Mouse (Mus musculus) heart, embryonic 16.5 days (tissue): ENCODE data around the gene Sirt6. TPM values are rescaled to one million over a fixed set of nuclear protein-coding genes. Genes with fewer than 3 reads are reported as not detected.

Experiments
- ATAC-seq: fragments of 200-750 bp; cut with Nextera tagmentation; replicated peaks from 2 replicates; pipeline ENCODE4 v1.8.0; 2017; ENCODE audit warnings: moderate number of reproducible peaks; ENCODE audit not compliant: insufficient read depth, low FRiP score; ENCODE audit errors: extremely low read depth
- H3K27ac ChIP-seq: fragments of 300-500 bp; sonication (generic); 2 replicates; pipeline ENCODE4 v1.5.1; 2014; ENCODE audit warnings: mild to moderate bottlenecking, low read length, control low read depth, moderate library complexity
- H3K27me3 ChIP-seq: fragments of 300-500 bp; sonication (generic); 2 replicates; pipeline ENCODE4 v1.6.1; 2014; ENCODE audit warnings: low read length, mixed read lengths; ENCODE audit not compliant: control insufficient read depth, insufficient read depth
- H3K36me3 ChIP-seq: fragments of 300-500 bp; sonication (generic); 2 replicates; pipeline ENCODE4 v1.6.1; 2014; ENCODE audit not compliant: control insufficient read depth, insufficient read depth
- H3K4me1 ChIP-seq: fragments of 300-500 bp; sonication (generic); 2 replicates; pipeline ENCODE4 v1.6.1; 2014; ENCODE audit warnings: low read length, mixed read lengths; ENCODE audit not compliant: control insufficient read depth, insufficient read depth
- H3K4me2 ChIP-seq: fragments of 300-500 bp; sonication (generic); 2 replicates; pipeline ENCODE4 v1.6.1; 2014; ENCODE audit warnings: low read depth, mild to moderate bottlenecking, control low read depth, low read length
- H3K4me3 ChIP-seq: fragments of 300-500 bp; sonication (generic); 2 replicates; pipeline ENCODE4 v1.5.1; 2014; ENCODE audit warnings: mild to moderate bottlenecking, control low read depth, low read length
- H3K9ac ChIP-seq: fragments of 300-500 bp; sonication (generic); 2 replicates; pipeline ENCODE4 v1.6.1; 2014; ENCODE audit warnings: low read length, control low read depth
- H3K9me3 ChIP-seq: fragments of 300-500 bp; sonication (generic); replicated peaks from 2 replicates; pipeline ENCODE4 v1.6.1; 2016; ENCODE audit warnings: low read length; ENCODE audit not compliant: control insufficient read depth
- WGBS: fragments of 180-500 bp; shearing (Covaris S2); extraction: QIAGEN DNeasy Blood & Tissue Kit; methylation state at CpG from one replicate; pipeline ENCODE4 v1.1.7; 2014; 5-methylcytosine and 5-hydroxymethylcytosine counted together
- polyA plus RNA-seq: library from polyadenylated mRNA; unstranded; fragments of >200 nt; fragmentation: Nextera tagmentation; extraction: Ambion mirVana; gene quantifications from 2 replicates; pipeline ENCODE4 v1.2.1, GENCODE M21; 2015

The Sirt6 gene
- polyA plus RNA-seq, 1 experiment from 2014 or later: 22.9 TPM

DNA sequence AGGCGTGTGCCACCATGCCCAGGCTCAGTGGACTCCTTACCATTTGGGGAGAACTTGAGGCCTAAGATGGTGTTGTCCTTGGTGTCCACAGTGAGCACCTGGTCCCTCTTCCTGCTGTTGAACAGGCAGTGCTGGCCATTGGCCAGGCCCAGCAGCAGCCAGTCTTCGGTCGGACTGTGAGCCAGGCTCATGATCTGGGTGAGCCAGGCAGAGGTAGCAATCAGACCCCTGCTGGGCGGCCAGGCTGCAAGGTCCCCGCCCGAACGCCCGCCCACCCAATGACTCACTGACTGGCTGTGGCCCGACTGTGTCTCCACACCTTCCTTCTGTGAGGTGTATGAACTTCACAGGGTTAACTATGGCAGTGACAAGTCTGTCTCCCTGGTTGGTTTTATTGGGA is 35.8 kb downstream of the Sirt6 start:
- peaks cover 6% of the 10 kb centered on the region; the same call in 1 of the 2 replicates for H3K36me3 ChIP-seq
- H3K27ac ChIP-seq: no peak overlapping the region
- no peak overlapping the region for H3K9ac ChIP-seq
- no peaks in the 10 kb centered on the region for H3K9me3 ChIP-seq
- no peak overlapping the region for H3K4me2 ChIP-seq
- H3K27me3 ChIP-seq: 0 out of 2 replicates have a peak, but pooled peaks cover 4% of the 10 kb centered on the region
- H3K4me1 ChIP-seq: peaks cover 15% of the 10 kb centered on the region
- no peak for ATAC-seq
- 50% methylated on average over 9 of the region's 9 CpGs for WGBS
- no peak overlapping the region for H3K4me3 ChIP-seq

DNA sequence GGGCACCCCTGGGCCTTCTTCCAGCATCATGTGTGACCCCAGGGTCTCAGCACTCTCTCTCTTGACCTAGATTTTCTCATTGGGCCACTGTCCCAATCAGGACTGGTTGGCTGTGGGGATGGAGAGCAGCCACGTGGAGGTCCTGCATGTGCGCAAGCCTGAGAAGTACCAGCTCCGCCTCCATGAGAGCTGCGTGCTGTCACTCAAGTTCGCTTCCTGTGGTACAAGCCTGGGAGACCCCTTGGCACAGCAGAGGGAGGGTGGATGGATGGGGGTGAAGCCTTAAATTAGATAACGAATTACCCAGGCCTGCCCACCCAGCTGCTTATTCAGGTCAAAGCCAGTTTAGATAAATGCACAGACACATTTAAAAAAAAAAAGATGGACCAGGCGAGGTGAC is 38.9 kb downstream of the Sirt6 start:
- Histone ChIP-seq H3K4me1 (no peaks in the 10 kb centered on the region), H3K4me2 (no peak overlapping the region), H3K27me3 (no peaks in the 10 kb centered on the region), H3K9ac (no peak overlapping the region), H3K36me3 (peaks cover 15% of the 10 kb centered on the region), H3K4me3 (no peak overlapping the region), H3K9me3 (no peaks in the 10 kb centered on the region), H3K27ac (no peak overlapping the region)
- no peak for ATAC-seq
- 73% methylated on average over 7 of the region's 7 CpGs for WGBS

DNA sequence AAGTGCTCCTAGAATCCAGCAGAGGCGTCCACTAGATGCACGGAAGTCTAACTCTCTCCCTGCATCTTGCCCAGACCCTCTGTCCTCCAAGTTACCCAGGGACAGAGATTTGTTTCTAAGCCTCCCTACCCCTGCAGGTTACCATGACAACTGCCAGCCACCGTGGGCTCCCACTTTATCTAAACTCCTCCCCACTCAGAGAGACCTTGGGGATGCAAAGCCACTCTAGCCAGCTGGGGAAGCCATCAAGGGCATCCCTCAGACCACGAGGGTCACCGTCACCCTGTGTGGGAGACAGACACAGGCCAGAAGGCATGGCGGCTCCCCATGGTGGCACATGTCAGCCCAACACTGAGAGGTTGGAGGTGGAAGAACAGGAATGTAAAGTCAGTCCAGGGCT is 44.2 kb downstream of the Sirt6 start:
- 52% methylated on average over 6 of the region's 6 CpGs for WGBS
- ATAC-seq: no peak
- H3K9me3 ChIP-seq: no peaks in the 10 kb centered on the region

DNA sequence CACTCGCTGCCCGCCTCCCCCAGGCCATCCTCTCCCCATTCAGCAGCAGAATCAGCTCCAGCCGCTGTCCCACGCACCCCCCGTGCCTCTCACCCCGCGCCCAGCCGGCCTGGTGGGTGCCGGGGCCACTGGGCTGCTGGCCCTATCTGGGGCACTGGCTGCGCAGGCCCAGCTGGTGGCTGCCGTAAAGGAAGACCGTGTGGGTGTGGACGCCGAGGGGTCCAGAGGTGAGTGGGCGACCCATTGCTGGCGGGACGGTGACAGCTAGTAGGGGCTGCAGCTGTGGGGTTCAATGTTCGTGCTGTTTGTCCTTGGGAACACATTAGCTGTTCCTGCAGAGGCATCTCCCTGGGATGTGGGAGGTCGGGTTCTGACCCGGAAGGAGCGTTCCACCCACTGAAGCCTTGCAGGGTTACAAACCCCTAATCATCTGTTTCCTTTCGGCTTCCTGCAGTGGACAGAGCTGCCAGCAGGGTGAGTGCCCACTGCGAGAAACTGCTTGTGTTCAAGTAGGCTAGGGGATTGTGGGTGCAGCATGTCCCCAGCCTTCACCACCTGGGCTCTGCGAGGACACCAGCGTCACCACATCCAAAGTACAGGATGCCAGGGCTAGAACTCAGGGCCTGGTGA is 47.0 kb downstream of the Sirt6 start:
- peaks cover 7% of the 10 kb centered on the region for H3K36me3 ChIP-seq
- no peak for ATAC-seq
- no peak overlapping the region for H3K4me2 ChIP-seq
- no peaks in the 10 kb centered on the region for H3K27me3 ChIP-seq
- H3K9ac ChIP-seq: no peak overlapping the region
- H3K9me3 ChIP-seq: no peaks in the 10 kb centered on the region
- H3K27ac ChIP-seq: no peak overlapping the region
- H3K4me1 ChIP-seq: peaks cover 10% of the 10 kb centered on the region; the same call in 1 of the 2 replicates
- no peak overlapping the region for H3K4me3 ChIP-seq
- 50% methylated on average over 25 of the region's 25 CpGs for WGBS

More for the DNA sequence above, 44.2 kb downstream of the Sirt6 start:
- peaks cover 15% of the 10 kb centered on the region for H3K36me3 ChIP-seq
- no peaks in the 10 kb centered on the region for H3K27me3 ChIP-seq
- H3K4me1 ChIP-seq: peaks cover 4% of the 10 kb centered on the region; the same call in 1 of the 2 replicates
- H3K4me2 ChIP-seq: no peak overlapping the region
- H3K4me3 ChIP-seq: no peak overlapping the region
- no peak overlapping the region for H3K9ac ChIP-seq
- H3K27ac ChIP-seq: no peak overlapping the region

DNA sequence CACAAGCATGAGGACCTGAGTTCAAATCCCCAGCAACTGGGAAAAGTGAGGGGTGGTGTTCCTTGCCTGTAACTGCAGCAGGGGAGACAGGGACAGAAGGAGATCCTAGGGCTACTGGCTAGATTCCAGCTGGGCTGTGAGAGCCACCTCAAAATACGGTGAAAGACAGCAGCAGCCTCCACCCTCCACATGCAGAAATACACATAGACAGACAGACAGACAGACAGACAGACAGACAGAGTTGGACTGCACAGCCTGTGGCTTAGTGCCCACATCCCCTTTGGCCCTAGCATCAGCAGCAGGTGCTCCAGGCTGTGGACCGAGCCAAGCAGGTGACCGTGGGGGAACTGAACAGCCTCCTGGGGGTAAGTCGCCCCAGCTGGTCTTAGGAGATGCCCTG is 47.6 kb downstream of the Sirt6 start:
- no peak overlapping the region for H3K4me3 ChIP-seq
- H3K27me3 ChIP-seq: no peaks in the 10 kb centered on the region
- H3K9me3 ChIP-seq: no peaks in the 10 kb centered on the region
- 59% methylated on average over 4 of the region's 4 CpGs for WGBS
- no peak overlapping the region for H3K27ac ChIP-seq
- H3K9ac ChIP-seq: no peak overlapping the region
- peaks cover 3% of the 10 kb centered on the region; the same call in 1 of the 2 replicates for H3K36me3 ChIP-seq
- ATAC-seq: no peak
- no peak overlapping the region for H3K4me2 ChIP-seq
- peaks cover 13% of the 10 kb centered on the region for H3K4me1 ChIP-seq

DNA sequence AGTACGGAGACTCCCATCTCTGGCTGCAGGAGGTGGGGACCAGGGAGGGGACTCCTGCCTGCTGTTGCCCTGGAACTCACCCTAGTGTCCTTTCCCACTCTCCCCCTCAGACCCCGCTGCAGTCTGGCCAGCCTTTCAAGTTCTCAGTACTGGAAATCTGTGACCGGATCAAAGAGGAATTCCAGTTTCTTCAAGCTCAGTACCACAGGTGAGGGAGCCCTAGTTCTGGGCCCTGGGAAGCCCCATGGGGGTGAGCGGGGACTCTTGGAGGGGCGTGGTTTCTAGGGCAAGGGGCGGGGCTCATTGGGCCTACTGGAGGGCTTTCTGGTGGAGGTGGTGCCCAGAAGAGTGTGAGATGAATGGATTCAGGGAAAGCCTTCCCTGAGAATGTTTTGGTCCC is 51.9 kb downstream of the Sirt6 start:
- Histone ChIP-seq H3K27me3 (no peaks in the 10 kb centered on the region), H3K4me1 (peaks cover 25% of the 10 kb centered on the region), H3K9me3 (no peaks in the 10 kb centered on the region), H3K4me3 (peak overlapping the region; percentile 75), H3K9ac (peak overlapping the region; percentile 86), H3K36me3 (no peaks in the 10 kb centered on the region), H3K4me2 (peak overlapping the region; percentile 81), H3K27ac (no peak overlapping the region)
- no peak for ATAC-seq
- WGBS: 2% methylated on average over 6 of the region's 6 CpGs

DNA sequence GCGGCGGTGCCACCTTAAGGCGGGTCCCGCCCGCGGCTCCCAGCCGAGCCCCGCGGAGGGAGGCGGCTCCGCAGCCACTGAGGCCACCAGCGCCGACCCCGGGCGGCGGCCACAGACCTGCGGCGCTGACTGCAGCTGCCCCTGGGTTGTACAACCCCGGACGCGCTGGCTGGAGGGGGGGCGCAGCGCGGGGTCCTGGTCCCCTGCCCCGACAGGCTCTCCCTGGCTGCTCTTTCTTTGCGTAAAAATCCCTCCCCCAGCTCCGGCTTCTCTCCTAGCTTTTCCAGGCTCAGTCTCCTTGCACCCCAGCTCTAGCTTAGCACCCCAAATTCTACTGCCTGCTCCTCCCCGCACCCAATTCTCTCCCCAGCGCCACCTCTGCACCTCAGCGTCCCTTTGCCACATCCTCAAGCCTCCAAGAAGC is 52.4 kb downstream of the Sirt6 start:
- 0 out of 2 replicates have a peak, but pooled peaks have one; percentile 12 for ATAC-seq
- no peaks in the 10 kb centered on the region for H3K36me3 ChIP-seq
- no peaks in the 10 kb centered on the region for H3K27me3 ChIP-seq
- 0 out of 2 replicates have a peak overlapping the region, but pooled peaks have one; percentile 20 for H3K27ac ChIP-seq
- H3K9ac ChIP-seq: peak overlapping the region; percentile 86
- H3K4me1 ChIP-seq: peaks cover 26% of the 10 kb centered on the region
- peak overlapping the region; percentile 81 for H3K4me2 ChIP-seq
- H3K9me3 ChIP-seq: no peaks in the 10 kb centered on the region
- peak overlapping the region; percentile 75 for H3K4me3 ChIP-seq
- WGBS: 0% methylated on average over 30 of the region's 30 CpGs

DNA sequence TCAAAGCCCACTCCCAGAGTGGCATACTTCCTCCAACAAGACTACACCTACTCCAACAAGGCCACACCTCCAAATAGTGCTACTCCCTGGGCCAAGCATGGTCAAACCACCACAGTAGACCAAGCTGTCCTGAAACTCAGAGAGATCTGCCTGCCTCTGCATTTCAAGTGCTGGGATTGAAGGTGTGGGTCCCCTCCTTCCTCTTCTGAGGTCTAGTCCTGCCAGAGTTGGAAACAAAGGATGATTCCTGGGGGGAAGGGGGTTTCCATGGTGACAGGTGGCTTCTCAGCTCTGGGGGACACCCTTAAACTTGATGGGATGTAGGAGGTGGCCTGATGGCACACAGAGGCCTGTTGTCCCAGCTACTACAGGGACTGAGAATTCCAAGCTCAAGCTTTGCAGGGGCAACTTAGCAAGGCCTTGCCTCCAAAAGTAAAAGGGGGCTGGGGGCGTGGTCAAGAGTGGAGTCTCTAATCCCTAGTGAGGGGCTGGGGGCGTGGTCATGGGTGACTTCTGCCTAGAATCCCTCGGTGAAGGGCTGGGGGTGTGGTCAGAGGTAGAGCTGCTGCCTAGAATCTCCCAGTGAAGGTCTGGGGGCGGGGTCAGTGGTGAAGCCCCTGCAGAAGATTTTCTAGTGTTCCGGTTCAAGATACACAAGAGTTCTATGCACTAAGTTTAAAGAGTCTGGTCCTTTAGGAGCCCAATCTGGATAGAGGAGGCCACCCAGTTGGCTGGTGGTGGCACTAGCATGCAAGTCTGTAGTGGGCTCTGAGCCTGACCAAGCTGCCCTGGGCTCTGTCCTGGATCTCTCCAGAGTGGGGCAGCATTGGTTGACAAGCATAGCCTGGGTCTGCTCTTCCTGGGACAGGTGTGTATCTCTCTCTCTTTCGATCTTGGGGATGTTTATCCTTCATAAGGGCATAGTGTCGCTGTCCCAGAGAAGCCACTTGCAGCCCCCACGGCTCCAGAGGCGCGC is 53.2 kb downstream of the Sirt6 start, which contains the start of gene Tle2:
Gene Tle2, plus strand, starts transcription at position 481 of the 976 bp plus-strand sequence.
- Histone ChIP-seq H3K9me3 (no peaks in the 10 kb centered on the region), H3K27me3 (no peaks in the 10 kb centered on the region), H3K27ac (0 out of 2 replicates have a peak within 1 kb of the TSS, but pooled peaks have one; percentile 20), H3K4me2 (peak within 1 kb of the TSS; percentile 81), H3K9ac (peak within 1 kb of the TSS; percentile 86), H3K36me3 (no peaks in the 10 kb centered on the region), H3K4me1 (peaks cover 31% of the 10 kb centered on the region), H3K4me3 (peak within 1 kb of the TSS; percentile 75)
- ATAC-seq: no peak
- 22% methylated on average over 10 of the region's 10 CpGs for WGBS

DNA sequence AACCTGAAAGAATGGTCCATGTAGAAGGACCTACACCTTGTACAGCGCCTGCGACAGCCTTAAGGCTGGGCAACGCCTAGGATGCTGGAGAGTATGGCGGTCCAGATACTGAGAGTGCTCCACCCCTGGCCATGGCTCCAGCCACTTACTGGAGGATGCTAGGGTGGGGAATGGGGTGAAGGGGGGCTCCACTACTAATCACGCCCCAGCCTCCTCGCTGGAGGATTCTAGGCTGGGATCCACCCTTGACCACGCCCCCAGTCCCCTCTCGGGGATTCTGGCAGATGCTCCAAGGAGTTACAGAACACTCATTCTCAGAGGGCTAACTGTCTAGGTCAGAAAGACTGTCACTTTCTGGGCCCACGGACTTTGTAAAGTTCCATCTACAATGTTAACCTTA is 54.6 kb downstream of the Sirt6 start:
- Histone ChIP-seq H3K27me3 (no peaks in the 10 kb centered on the region), H3K36me3 (no peaks in the 10 kb centered on the region), H3K9me3 (no peaks in the 10 kb centered on the region), H3K4me1 (peaks cover 43% of the 10 kb centered on the region), H3K27ac (no peak overlapping the region), H3K4me2 (no peak overlapping the region), H3K4me3 (no peak overlapping the region), H3K9ac (no peak overlapping the region)
- WGBS: 29% methylated on average over 9 of the region's 9 CpGs
- ATAC-seq: no peak
